Mouse (Mus musculus): ENCODE measurements around the gene Syne4. TPM values are rescaled to one million over a fixed set of nuclear protein-coding genes. Genes with fewer than 3 reads are reported as not detected.
A peak's percentile ranks its signal among the peaks of the same experiment; 100 is the strongest.

Gene Syne4
- total RNA-seq, 2 experiments from 2014 or later, result 8.4 to 8.7 TPM

DNA sequence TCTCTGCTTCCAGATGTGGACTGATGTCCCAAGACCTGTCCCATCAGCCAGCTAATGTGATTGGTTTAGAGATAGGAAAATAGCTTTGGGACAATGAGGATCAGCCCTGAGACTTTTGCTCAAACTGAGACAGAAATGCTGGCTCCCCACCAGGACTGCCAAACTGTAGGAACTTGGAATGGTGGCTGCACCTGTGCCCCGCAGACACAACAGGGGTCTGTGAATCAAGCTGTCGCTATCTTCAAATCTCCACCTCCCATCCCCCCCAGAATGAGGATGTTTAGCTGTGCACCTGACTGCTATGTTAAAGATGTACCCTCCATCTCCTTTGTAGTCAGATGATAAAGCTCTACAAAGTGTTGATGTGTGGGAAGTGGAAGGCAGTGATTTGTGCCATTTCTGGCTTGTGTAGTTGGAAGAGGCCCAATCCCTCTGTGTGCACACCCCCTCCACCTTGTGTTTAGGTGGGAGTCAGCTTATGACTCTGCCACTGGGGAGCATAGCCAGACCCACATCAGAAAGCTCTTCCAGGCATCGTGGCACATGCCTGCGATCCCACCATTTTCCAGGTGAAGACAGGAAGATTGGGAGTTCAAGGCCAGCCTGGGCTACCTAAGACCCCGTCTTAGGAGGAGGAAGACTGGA is 9.8 kb downstream of the Syne4 start:
- intact Hi-C loops (cut with DNase I), result no loop called here
- peak; percentile 45 to 91 for DNase-seq (ENCODE audit: low spot score in 2 of 2)

DNA sequence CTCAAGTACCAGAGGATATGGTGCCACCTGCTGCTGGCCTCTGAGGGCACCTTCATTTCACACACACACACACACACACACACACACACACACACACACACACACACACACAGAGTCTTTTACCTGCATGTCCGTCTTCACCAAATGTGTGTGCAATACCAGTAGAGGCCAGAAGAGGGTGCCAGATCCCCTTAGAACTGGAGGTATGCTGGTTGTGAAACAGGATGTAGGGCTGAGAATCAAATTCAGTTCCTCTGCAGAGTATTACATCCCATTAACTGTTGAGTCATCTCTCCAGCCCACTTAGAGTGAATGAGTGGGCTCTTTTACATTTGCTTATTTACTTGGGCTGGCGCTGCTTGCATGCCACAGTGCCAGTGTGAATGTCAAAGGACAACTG is 10.8 kb downstream of the Syne4 start:
- no peak for DNase-seq (ENCODE audit: low spot score in 2 of 2)
- intact Hi-C loops (cut with DNase I), result no loop called here

DNA sequence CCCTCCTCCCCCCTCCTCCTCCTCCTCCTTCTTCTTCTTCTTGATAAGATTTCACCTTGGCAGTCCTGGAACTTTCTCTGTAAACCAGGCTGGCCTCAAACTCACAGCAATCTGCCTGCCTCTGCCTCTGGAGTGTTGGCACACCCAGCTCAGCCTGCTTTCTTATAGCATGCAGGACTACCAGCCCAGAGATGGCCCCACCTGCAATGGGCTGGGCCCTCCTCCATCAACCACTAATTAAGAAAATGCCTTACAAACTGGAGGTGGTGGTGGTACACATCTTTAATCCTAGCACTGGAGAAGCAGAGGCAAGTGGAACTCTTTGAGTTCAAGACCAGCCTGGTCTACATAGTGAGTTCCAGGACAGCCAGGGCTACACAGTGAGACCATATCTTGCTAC is 11.8 kb downstream of the Syne4 start:
- intact Hi-C loops (cut with DNase I), result no loop called here
- no peak for DNase-seq (ENCODE audit: low spot score in 2 of 2)

DNA sequence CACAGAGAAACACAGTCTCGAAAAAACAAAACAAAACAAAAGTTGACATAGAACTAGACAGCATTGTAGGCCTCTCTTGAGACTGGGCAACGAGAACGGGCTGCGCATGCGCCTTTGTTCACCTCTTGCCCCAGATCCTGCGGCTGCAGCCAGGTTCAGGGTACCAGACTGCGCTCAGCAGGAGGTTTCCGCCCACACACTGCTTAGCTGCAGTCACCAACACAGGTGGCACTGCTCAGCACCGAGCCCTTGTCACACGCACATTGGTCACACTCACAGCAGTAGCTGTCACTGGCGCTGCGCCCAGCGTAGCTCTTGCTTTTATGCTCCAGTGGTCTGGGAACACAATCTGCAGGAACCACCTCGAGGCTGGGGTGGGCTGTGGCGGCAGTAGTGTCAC is 12.5 kb downstream of the Syne4 start:
- intact Hi-C loops (cut with DNase I), result no loop called here
- DNase-seq (ENCODE audit: low spot score in 2 of 2), result no peak

DNA sequence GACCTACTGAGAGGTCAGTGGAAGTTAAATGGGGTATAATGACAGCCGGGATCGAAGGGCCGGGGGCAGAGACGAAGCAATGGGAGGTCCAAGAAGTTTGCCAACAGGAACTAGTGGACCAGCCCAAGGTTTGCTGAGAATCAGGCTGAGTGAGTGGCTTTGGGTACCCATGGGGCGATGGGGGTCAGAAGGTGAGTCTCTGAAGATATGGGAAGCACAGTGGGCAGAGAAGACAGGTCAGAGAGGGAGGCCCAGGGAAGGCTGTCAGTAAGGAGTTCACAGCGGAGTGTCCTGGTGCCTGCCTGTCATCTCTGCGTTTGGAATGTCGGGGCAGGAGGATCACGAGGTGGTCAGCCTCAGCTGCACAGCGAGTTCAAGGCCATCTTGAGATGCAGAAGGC is 13.8 kb downstream of the Syne4 start:
- DNase-seq (ENCODE audit: low spot score in 2 of 2), result no peak
- intact Hi-C loops (cut with DNase I), result no loop called here

DNA sequence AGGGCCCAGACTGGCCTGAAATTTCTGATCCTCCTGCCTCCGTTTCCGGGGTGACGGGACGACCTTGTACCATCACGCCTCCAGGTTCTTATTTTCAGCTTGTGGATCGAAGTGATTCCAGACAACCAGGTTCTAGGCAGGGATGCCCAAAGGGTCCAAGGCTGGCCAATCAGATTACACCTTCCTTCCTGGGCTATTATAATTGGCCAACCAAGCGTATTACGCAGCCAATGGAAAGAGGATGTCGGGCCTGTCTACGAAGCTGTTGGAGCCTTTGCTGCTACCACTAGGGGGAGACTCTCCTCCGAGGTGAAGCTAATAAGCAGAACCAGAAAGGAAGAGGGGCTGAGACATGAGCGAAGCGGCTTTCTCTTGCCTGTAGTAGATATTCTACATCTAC is 17.3 kb downstream of the Syne4 start:
- intact Hi-C loops (cut with DNase I), result no loop called here
- peak; percentile 92 to 98 for DNase-seq (ENCODE audit: low spot score in 2 of 2)

DNA sequence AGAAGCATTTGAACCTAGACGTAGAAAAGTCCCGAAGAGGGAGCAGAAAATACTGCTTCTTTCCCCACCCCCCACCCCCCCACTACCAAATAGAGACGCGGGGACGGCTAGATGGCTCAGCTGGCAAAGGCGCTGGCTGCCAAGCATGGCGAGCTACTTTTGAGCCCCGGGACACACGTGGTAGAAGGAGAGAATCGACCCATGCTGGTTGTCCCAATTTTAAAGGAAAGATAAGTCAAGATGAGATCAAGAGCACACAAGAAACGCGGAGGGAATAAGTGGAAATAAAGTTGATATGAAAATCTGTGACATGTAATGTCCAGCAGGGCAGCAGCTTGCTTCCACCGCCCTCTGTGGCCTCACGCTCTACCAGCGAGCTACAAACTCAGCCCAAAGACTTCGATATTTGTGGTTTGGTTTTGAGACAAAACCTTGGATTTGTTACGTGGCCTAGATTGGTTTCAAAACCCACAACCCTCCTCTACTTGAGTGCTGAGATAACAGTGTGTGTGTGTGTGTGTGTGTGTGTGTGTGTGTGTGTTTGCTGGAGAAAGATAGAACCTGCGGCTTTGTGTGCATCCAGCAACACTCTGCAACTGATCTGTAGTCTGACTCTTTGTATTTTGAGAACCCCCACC is 18.1 kb downstream of the Syne4 start:
- no peak for DNase-seq (ENCODE audit: low spot score in 2 of 2)
- intact Hi-C loops (cut with DNase I), result no loop called here

DNA sequence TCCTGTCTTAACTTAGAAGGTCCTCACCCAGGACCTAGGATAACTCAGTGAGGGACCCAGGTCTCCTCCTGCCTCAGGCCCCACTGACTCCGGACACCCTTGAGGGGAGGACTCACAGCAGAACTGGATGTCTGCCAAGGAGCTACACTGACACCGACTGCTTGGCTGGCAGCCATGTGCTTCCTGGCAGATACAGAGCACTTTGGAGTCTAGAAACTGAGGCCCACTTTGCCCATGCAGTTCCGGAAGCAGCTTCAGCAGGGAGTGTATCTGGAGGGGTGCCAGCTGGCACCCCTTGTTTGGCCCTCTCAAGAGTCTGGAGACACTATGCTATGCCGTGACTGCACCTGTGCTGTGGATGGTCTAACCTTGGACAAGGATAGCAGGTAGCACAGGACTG is 18.8 kb downstream of the Syne4 start:
- DNase-seq (ENCODE audit: low spot score in 2 of 2), result peak; percentile 85 to 86
- intact Hi-C loops (cut with DNase I), result no loop called here

DNA sequence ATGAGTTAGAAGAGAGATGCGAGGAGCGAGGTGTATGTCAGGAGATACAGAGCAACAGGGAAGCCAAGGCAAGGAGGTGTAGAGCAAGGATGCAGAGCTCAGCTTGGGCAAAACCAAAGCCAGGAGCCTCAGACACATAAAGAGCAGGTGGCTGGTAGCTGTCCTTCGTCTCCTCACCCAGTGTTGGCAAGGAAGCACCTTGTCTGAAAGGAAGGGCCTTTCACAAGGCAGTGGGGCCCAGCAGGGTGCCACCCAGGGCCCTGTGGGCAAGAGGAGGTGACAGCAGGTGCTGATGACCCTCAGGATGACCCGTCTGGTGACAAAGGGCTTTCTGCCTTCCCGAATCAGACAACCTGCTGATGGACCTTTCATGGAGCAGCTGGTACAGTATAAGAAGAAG is 20.0 kb downstream of the Syne4 start:
- intact Hi-C loops (cut with DNase I), result no loop called here
- no peak for DNase-seq (ENCODE audit: low spot score in 2 of 2)

DNA sequence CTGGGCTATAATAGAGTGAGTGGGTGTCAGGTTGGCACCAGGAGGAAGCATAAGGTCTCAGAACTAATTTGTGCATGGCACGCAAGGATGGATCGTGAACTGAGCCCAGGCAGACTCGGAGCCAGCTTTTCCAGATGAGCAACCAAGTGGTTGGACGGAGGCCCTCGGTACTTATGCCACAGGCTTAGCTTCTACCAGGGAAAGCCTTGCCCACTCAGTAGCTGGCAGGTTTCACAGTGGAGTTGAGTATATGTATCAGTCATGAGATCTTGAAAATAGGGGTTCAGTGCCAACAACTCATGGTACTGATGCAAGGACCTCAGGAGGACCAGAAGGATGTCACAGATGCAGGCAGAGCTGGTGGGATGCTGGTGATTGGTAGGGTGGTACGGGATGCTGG is 21.1 kb downstream of the Syne4 start:
- DNase-seq (ENCODE audit: low spot score in 2 of 2), result peak in 1 of 2 experiments; percentile 49

DNA sequence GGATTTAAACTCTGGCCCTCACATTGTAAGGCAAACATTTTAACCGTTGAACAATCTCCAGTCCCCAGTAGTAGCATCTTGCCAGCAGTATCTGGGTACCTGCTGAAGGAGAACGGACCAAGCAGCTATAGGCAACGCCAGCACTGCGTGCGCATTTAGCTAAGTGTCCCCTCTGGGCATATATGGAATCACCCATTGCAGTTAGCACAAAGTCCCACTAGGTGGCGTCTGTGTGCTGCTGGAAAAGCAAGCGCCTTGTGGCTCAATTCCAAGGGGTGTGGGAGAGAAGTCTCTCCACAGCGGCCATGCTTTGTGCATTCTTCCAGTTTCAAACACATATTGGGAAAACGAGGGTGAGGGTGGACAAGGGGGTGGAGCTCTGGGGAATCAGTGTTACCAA is 21.8 kb downstream of the Syne4 start:
- intact Hi-C loops (cut with DNase I), result loop anchor here (2.0 kb wide), 1 partner anchor 94 kb away; no protein-coding TSS in a partner anchor
- DNase-seq (ENCODE audit: low spot score in 2 of 2), result peak; percentile 89 to 94

More for the DNA sequence above, 21.1 kb downstream of the Syne4 start:
- intact Hi-C loops (cut with DNase I), result loop anchor here (2.0 kb wide), 1 partner anchor 95 kb away; no protein-coding TSS in a partner anchor

DNA sequence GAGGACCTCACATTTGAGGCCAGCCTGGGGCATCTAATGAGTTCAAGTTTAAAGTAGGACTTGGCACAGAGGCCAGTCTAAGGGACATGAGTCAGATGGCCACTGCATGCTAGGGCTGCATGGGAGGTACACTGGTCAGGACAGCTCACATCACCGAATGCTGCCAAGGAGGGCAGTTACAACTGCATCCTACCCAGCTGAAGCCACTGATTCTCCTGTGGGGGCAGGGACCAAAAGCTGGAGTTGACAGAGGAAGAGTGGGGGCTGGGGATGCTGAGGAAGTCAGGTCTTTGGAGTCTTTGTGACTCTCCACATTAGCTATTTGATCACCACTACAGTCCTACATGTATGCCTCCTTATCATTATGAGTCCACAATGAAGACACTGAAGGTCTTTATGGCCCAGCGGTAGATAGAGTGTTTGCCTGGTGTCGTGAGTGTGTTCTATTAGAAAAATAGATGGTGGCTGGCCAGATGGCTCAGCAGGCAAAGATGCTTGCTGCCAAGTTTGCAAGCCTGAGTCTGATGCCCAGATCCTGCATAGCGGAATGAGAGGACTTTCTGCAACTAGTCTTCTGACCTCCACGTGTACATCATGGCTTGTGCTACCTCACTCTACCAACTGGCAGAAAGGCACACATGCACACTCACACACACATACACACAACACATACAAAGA is 25.0 kb downstream of the Syne4 start:
- intact Hi-C loops (cut with DNase I), result no loop called here
- no peak for DNase-seq (ENCODE audit: low spot score in 2 of 2)

DNA sequence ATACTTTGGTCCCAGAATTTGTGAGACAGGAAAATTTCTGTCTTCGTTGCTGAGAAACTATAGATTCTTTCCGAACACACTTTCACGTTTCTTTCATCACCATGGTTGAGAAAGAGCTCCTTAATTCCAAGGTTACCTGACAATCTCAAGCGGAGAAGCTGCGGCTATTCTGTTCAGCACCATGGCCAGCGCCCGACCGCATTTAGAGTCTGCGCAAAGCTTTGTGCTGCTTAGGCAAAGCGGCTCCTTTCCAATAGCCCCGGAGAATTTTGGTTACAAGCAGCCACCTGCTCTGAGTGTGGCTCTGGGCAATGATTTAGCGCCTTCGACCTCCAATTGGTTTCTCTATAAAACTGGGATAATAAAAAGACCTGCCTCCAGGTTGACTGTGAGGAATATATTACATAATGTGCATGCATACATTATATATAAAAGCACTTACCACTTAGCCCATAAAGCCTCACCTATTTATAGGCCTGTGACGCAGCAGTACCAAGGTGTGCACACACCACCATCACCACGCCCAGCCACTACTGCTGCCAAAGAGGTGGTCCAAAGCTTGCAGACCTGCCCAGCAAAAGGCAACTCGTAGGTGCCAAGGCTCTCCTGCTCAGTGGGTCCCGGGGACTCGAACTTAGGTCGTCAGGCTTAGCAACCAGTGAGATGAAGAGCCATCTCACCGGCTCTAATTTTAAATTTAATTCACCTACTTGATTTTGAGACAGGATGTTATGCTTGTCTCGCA is 32.2 kb downstream of the Syne4 start:
- intact Hi-C loops (cut with DNase I), result no loop called here
- no peak for DNase-seq (ENCODE audit: low spot score in 2 of 2)

DNA sequence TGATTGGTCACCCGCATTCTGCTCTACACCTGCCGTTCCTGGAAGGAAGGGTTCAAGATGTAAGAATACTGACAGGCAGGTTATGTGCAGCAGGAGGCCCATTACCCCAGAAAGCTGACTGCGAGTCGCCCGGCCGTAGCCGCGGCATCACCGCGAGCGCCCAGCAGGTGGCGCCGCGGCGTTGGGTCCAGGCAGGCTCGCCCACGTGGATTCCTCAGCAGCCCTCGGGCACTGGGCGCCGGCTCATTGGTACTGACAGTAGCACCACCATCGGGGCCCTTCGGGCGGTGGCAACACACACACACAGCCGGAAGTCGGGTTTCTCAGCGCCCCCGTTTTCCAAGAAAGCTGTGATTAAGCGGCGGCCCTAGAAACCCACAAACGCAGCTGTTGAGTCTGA is 33.2 kb downstream of the Syne4 start:
- peak; percentile 89 to 93 for DNase-seq (ENCODE audit: low spot score in 2 of 2)
- intact Hi-C loops (cut with DNase I), result no loop called here

DNA sequence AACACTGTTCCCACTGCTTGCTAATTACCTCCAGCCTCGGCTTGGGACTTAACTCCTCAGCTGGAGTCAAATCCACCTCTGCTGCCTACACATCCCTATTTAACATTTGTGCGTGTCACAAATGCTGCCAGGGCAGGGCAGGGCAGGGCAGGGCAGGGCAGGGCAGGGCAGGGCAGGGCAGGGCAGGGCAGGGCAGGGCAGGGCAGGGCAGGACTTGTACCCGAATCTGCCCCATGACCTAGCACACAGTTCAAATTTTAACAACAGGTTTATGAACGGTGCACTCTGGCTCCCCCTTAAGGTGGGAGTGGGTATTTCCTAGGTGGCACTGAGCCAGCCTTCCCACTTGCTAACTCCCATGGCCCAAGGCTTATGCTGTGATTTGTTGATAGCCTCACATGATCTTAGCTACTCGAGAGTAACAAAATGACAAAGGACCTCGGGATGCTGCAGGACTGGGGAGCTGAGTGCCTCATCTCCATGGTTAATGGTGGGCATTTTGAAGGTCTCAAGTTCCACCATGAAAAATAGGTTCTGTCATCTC is 38.7 kb downstream of the Syne4 start:
- DNase-seq (ENCODE audit: low spot score in 2 of 2), result peak; percentile 70 to 74
- intact Hi-C loops (cut with DNase I), result no loop called here

DNA sequence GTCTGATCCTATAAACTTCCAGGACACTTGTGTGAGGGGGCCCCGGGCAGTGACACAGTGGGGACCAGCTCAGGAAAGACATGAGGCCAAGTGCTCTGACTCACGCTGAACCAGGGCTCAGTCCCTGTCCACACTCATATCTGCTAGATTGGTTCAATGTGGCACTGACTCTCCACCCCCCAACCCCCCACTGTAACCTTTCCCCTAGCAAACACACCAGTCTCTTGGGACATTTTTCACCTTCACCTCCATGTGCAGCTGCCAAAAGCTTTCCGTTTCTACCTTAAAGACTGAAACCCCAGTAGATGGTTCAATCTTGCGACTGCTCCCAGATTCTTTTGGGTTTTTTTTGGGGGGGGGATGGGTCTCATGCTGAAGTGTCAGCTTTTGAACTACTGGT is 39.5 kb downstream of the Syne4 start:
- intact Hi-C loops (cut with DNase I), result no loop called here
- no peak for DNase-seq (ENCODE audit: low spot score in 2 of 2)

DNA sequence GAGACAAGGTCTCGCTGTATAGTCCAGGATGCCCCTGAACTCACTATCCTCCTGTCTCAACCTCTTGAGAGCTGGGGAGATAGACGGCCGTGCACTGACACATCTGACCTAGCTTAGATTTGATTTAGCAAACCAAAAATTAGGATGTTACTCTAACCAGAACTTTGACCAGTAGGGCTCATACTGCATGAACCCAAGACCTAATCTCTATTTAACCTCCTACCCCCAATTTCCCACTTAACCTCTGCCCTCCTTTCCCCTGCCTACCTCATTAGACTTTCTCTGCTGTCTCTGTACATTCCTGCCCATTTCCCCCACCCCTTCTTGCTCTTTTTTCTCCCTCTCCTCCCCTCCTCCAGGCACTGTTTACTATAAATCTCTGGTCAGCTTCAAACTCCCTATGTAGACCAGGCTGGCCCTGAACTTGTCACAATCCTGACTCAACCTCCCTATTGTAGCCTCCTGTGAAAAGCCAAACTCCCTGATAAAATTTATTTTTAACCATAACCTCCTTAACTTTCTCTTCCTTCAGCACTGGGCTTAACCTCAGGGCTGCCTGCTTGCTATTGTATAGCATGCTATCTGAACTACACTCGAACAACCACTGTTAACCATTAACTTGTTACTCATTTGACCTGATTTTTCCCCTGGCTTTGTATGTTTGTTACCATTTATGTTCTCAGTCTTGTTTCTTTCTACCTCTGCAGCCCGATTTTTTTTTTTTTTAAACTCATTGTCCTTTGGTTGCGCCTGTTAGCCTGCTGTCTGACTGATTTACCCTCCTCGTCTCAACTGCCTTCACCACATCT is 44.0 kb downstream of the Syne4 start:
- no peak for DNase-seq (ENCODE audit: low spot score in 2 of 2)
- intact Hi-C loops (cut with DNase I), result no loop called here

DNA sequence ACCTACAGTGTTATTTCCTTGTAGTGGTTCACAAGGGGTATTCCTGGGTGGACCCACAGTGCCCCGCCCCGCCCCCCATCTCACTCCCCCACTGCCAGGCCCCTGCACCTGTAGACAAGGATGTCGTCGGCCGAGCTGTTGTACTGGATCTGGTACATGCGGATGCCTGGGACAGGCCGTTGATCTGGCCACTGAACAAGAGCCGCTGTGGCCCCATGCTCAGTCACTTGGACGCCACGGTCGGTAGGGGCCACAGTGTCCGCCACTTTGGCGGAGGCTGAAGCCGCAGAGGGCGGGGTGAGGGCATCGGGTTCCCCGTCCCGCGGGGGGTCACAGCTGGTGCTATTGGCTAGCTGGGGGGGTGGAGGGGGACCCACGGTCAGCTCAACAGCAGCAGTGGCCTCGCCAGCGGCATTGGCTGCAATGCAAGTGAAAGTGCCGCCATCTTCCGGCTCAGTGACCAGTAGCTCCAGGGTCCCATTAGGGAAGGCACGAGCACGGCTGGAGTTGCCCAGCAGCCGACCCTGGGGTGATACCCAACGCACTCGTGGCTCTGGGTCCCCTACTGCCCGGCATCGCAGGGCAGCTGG is 44.8 kb downstream of the Syne4 start:
- DNase-seq (ENCODE audit: low spot score in 2 of 2), result no peak
- intact Hi-C loops (cut with DNase I), result no loop called here

DNA sequence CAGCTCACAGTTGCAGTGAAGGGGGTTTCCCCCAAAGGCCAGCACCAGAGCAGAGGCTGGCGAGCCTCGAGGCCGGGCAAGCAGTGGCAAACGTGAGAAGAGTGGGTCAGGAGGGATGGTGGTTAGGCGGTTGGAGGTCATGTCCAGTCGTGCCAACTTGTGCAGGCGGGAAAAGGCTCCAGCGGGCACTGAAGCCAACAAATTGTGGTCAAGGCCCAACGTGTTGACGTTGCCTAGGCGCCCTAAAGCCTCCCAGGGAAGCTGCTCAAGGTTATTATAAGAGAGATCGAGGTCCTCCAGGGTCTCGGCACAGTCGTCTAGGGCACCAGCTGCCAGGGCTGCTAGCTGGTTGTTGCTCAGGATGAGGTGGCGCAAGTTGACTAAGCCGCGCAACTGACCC is 45.4 kb downstream of the Syne4 start:
- no peak for DNase-seq (ENCODE audit: low spot score in 2 of 2)
- intact Hi-C loops (cut with DNase I), result no loop called here

Data from left cerebral cortex, postnatal 25 days (tissue).